8 mouse cellular contexts compared by ENCODE assay signal in the genomic region with DNA sequence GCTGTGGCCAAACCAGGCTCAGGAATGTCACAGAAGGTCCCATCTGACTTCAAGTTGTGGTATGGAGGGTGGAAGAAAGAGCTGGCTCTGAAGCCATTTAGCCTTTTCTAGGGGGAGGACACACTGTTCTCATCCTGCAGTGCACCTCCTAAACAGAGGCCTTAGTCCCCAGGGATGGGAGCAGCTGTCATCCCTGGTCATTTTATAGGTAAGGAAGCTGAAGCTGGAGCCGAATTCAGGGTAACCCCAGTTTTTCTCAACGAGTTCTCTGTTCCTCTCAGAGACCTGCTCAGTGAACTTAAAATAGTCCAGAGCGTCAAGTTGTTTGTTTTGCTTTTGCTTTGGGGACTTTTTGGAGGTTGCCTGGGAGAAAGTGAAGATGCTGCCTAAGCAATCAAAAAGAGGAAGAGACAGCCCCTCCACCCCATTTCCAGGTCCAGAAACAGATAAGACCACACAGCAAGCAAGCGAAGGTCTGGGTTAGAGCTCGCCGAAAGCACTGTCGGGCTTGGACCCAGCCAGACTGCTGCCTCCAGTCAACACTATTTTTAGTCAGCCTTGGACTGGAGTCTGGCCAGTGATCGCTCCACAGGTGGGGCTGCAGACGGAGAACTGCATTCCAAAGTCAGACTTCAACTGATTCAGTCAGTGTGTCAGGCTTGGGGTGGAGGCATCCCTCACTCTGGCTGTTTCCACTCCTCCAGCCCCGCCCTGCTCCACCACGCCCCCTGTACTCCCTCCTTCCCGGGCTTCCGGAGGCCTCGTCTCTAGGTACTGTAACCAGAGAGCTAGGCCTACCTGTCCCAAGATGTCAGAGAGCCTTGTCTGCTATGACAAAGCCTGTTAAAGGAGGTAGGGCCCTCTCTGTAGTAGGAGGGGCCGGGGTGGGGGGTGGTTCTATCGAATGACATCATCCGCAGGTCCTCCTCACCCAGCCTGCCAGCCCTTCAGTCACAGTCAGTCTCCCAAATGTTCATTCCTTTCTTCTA. TPM values are rescaled to one million over a fixed set of nuclear protein-coding genes. Genes with fewer than 3 reads are reported as not detected.
DNase-seq lines count a peak whose midpoint lies in the region; ATAC-seq and TF ChIP-seq lines count a peak whose summit lies in the region.

No protein-coding gene starts in this region.

- no peak for TF ChIP-seq POLR2A in spleen, adult 2 months (IDR thresholded peaks at IDR 0.05; ENCODE audit: low read depth, low read length)

- no peaks in the 10 kb centered on the region for H3K27me3 ChIP-seq in kidney, embryonic 14.5 days (ENCODE audit: control insufficient read depth, insufficient read depth, low read length)
- no peaks in the 10 kb centered on the region for H3K27me3 ChIP-seq in spleen, adult 2 months (ENCODE audit: control insufficient read depth, insufficient read depth, low read length)
- no peaks in the 10 kb centered on the region for H3K27me3 ChIP-seq in midbrain, embryonic 15.5 days (replicated peaks)

- peak; percentile 80 for DNase-seq in 416B (ENCODE audit: low read depth)
- peak; percentile 86 for DNase-seq in ES-E14 (ENCODE audit: low read depth, low spot score)
- peak; percentile 70 for DNase-seq in cerebellum, adult 9-10 months
- peak; percentile 88 for DNase-seq in lung, postnatal 10 days
- peak; percentile 61 to 86 for DNase-seq in spleen, adult 2 months (ENCODE audit: low read depth in 1 of 2, low spot score in 2 of 2)

- no peaks in the 10 kb centered on the region for H3K36me3 ChIP-seq in ES-E14 (ENCODE audit: control insufficient read depth, insufficient read depth, low read length, poor library complexity, severe bottlenecking)
- H3K36me3 ChIP-seq in kidney, embryonic 14.5 days (ENCODE audit: control insufficient read depth, insufficient read depth, low read length), result no peaks in the 10 kb centered on the region
- H3K36me3 ChIP-seq in spleen, adult 2 months (ENCODE audit: control insufficient read depth, insufficient read depth, low read length), result no peaks in the 10 kb centered on the region
- H3K36me3 ChIP-seq in midbrain, embryonic 15.5 days (replicated peaks), result no peaks in the 10 kb centered on the region

- H3K4me2 ChIP-seq in kidney, embryonic 14.5 days (replicated peaks; ENCODE audit: low read depth, low read length), result 0 out of 2 replicates have a peak overlapping the region, but pooled peaks have one; percentile 0
- no peak overlapping the region for H3K4me2 ChIP-seq in midbrain, embryonic 15.5 days

- no peak overlapping the region for H3K4me3 ChIP-seq in ES-E14 (ENCODE audit: insufficient read depth in 1 of 2, low read depth in 1 of 2, low read length in 2 of 2, poor library complexity in 1 of 2, severe bottlenecking in 1 of 2)
- no peak overlapping the region for H3K4me3 ChIP-seq in kidney, embryonic 14.5 days (ENCODE audit: low read length)
- H3K4me3 ChIP-seq in spleen, adult 2 months (ENCODE audit: extremely low read depth, insufficient read depth, insufficient read length), result peak overlapping the region; percentile 30; the same call in 1 of the 2 replicates
- H3K4me3 ChIP-seq in midbrain, embryonic 15.5 days, result no peak overlapping the region

- in situ Hi-C loops in ES-E14 (cut with MboI; ENCODE audit: low sequenced_read_pairs in 2 of 2, unreplicated experiment in 2 of 2), result no loop called here

- no peaks in the 10 kb centered on the region for H3K9me3 ChIP-seq in ES-E14 (ENCODE audit: control insufficient read depth, insufficient read depth, low read depth, low read length)
- H3K9me3 ChIP-seq in kidney, embryonic 14.5 days (ENCODE audit: control insufficient read depth, low read length), result no peaks in the 10 kb centered on the region
- no peaks in the 10 kb centered on the region for H3K9me3 ChIP-seq in midbrain, embryonic 15.5 days

- 23% methylated on average over 17 of the region's 17 CpGs for WGBS in kidney, embryonic 14.5 days
- 7% methylated on average over 17 of the region's 17 CpGs for WGBS in spleen, adult 2 months
- WGBS in midbrain, embryonic 15.5 days, result 32% methylated on average over 17 of the region's 17 CpGs

- peak; percentile 47 for ATAC-seq in granulocyte monocyte progenitor cell, adult 5-6 weeks (replicated peaks; ENCODE audit: poor library complexity, severe bottlenecking)
- peak; percentile 88 for ATAC-seq in kidney, embryonic 14.5 days (ENCODE audit: low FRiP score, low TSS enrichment)
- no peak for ATAC-seq in midbrain, embryonic 15.5 days (replicated peaks)

- TF ChIP-seq CTCF in spleen, adult 2 months (IDR thresholded peaks at IDR 0.05; ENCODE audit: extremely low read depth, insufficient read depth, insufficient read length, insufficient replicate concordance), result no peak

- H3K4me1 ChIP-seq in ES-E14 (ENCODE audit: control insufficient read depth in 2 of 2, insufficient read depth in 2 of 2, low read length in 2 of 2, poor library complexity in 1 of 2), result peaks cover 9 to 25% of the 10 kb centered on the region in 2 experiments; a peak in 3 of 4 replicates
- H3K4me1 ChIP-seq in kidney, embryonic 14.5 days (ENCODE audit: control insufficient read depth, insufficient read depth, low read length), result peaks cover 17% of the 10 kb centered on the region
- H3K4me1 ChIP-seq in spleen, adult 2 months (ENCODE audit: control insufficient read depth, insufficient read depth, insufficient read length), result peaks cover 40% of the 10 kb centered on the region
- peaks cover 5% of the 10 kb centered on the region; the same call in 1 of the 2 replicates for H3K4me1 ChIP-seq in midbrain, embryonic 15.5 days

- H3K9ac ChIP-seq in ES-E14 (ENCODE audit: insufficient read depth, low read depth, low read length, poor library complexity, severe bottlenecking), result no peak overlapping the region
- no peak overlapping the region for H3K9ac ChIP-seq in kidney, embryonic 14.5 days (ENCODE audit: low read depth, low read length)
- H3K9ac ChIP-seq in midbrain, embryonic 15.5 days, result no peak overlapping the region

- no peak overlapping the region for H3K27ac ChIP-seq in ES-E14 (ENCODE audit: insufficient read depth, low read depth, low read length, poor library complexity, severe bottlenecking)
- H3K27ac ChIP-seq in kidney, embryonic 14.5 days (ENCODE audit: low read depth, low read length), result peak overlapping the region; percentile 39; the same call in 1 of the 2 replicates
- peak overlapping the region; percentile 98 for H3K27ac ChIP-seq in spleen, adult 2 months (ENCODE audit: insufficient read depth, low read length)
- no peak overlapping the region for H3K27ac ChIP-seq in midbrain, embryonic 15.5 days

TF ChIP-seq in ES-E14, 5 proteins besides CTCF, POLR2A, EP300 and RAD21:
- TF ChIP-seq ZNF384 (IDR thresholded peaks at IDR 0.05; ENCODE audit: low read depth, low read length), result no peak

RNA-seq across cellular contexts. Expression of a gene that starts 24.8 kb away (rescaled TPM):
- 47.1 and 66.7 TPM in 2 replicates for total RNA-seq in ES-E14 (2012; rRNA removed)
- 30.6 and 31.7 TPM in 2 replicates for total RNA-seq in granulocyte monocyte progenitor cell, adult 5-6 weeks (2014; fragmentation: Nextera tagmentation)
- 54.3 and 75.1 TPM in 2 replicates for total RNA-seq in granulocyte monocyte progenitor cell, adult 5-6 weeks (2017)
- polyA plus RNA-seq in kidney, embryonic 14.5 days (2014; fragmentation: Nextera tagmentation; extraction: Ambion mirVana), result 6.0 and 7.6 TPM in 2 replicates
- 109 and 136 TPM in 2 replicates for polyA plus RNA-seq in spleen, adult 2 months (2012; rRNA removed)
- polyA plus RNA-seq in midbrain, embryonic 15.5 days (2015; fragmentation: Nextera tagmentation; extraction: Ambion mirVana), result 34.6 and 35.4 TPM in 2 replicates

RNA-seq across cellular contexts. Expression of a gene that starts 41.5 kb away (rescaled TPM):
- total RNA-seq in ES-E14 (2012; rRNA removed), result 148 and 177 TPM in 2 replicates
- 166 and 176 TPM in 2 replicates for total RNA-seq in granulocyte monocyte progenitor cell, adult 5-6 weeks (2014; fragmentation: Nextera tagmentation)
- total RNA-seq in granulocyte monocyte progenitor cell, adult 5-6 weeks (2017), result 169 and 186 TPM in 2 replicates
- 152 and 171 TPM in 2 replicates for polyA plus RNA-seq in kidney, embryonic 14.5 days (2014; fragmentation: Nextera tagmentation; extraction: Ambion mirVana)
- polyA plus RNA-seq in spleen, adult 2 months (2012; rRNA removed), result 32.0 and 32.2 TPM in 2 replicates
- polyA plus RNA-seq in midbrain, embryonic 15.5 days (2015; fragmentation: Nextera tagmentation; extraction: Ambion mirVana), result 82.4 and 83.2 TPM in 2 replicates

Comparison
In these comparisons a context has a peak if more than half of its experiments do, and no peak if none do; other contexts are left out.
1. H3K27ac ChIP-seq: peak in kidney, embryonic 14.5 days (single experiment) and spleen, adult 2 months (single experiment); none in ES-E14 (single experiment) and midbrain, embryonic 15.5 days (single experiment).
2. Peak in every context shown above with its lines, with median percentiles within 50 percentile points of each other: DNase-seq.